Mouse (Mus musculus) left cerebral cortex, adult 18-20 months (tissue): Measurements from ENCODE around the gene Ankrd63. TPM values are rescaled to one million over a fixed set of nuclear protein-coding genes. Genes with fewer than 3 reads are reported as not detected.

ENCODE experiments used
- DNase-seq, 2 experiments: peaks; one replicate each; pipeline ENCODE4 v3.0.0; 2021 to 2022; ENCODE audit warnings: low spot score in 2 of 2, mixed read lengths in 1 of 2
- total RNA-seq, 2 experiments: library from RNA; stranded (reverse); gene quantifications; 2 replicates each; pipeline ENCODE4 v1.2.3; 2021

The Ankrd63 gene
- total RNA-seq, 2 experiments from 2014 or later: 27.5 to 33.7 TPM

- no peak for DNase-seq
Measured at GRCm38 (mm10) chr2:118727911-118728310, 24.1 kb upstream of the Ankrd63 start.

GRCm38 (mm10) chr2:118726873-118727272, 23.1 kb upstream of the Ankrd63 start:
- no peak for DNase-seq

- no peak for DNase-seq
Measured at GRCm38 (mm10) chr2:118725511-118725910, 21.7 kb upstream of the Ankrd63 start.

- DNase-seq: no peak
Measured at GRCm38 (mm10) chr2:118723693-118724486, 20.1 kb upstream of the Ankrd63 start.

GRCm38 (mm10) chr2:118716677-118717076, 12.9 kb upstream of the Ankrd63 start:
- DNase-seq: no peak

- peak; percentile 73 to 75 for DNase-seq
Measured at GRCm38 (mm10) chr2:118714230-118714629, 10.5 kb upstream of the Ankrd63 start.

GRCm38 (mm10) chr2:118713631-118714030, 9.9 kb upstream of the Ankrd63 start:
- DNase-seq: no peak

- DNase-seq: peak; percentile 47 to 72
Measured at GRCm38 (mm10) chr2:118711038-118711494, 7.3 kb upstream of the Ankrd63 start.

- no peak for DNase-seq
Measured at GRCm38 (mm10) chr2:118709655-118710221, 6.0 kb upstream of the Ankrd63 start.

- no peak for DNase-seq
Measured at GRCm38 (mm10) chr2:118708472-118708871, 4.7 kb upstream of the Ankrd63 start.

GRCm38 (mm10) chr2:118706436-118706835, 2.7 kb upstream of the Ankrd63 start:
- DNase-seq: peak in 1 of 2 experiments; percentile 45

GRCm38 (mm10) chr2:118702883-118703761, 641 bp downstream of the Ankrd63 start:
- peak; percentile 50 to 62 for DNase-seq

- no peak for DNase-seq
Measured at GRCm38 (mm10) chr2:118701971-118702882, 1.5 kb downstream of the Ankrd63 start.

GRCm38 (mm10) chr2:118701161-118701560, 2.6 kb downstream of the Ankrd63 start:
- DNase-seq: no peak

- DNase-seq: peak; percentile 73 to 82
Measured at GRCm38 (mm10) chr2:118700179-118701062, 3.3 kb downstream of the Ankrd63 start.

- DNase-seq: no peak
Measured at GRCm38 (mm10) chr2:118697955-118698354, 5.8 kb downstream of the Ankrd63 start.

- no peak for DNase-seq
Measured at GRCm38 (mm10) chr2:118697311-118697877, 6.4 kb downstream of the Ankrd63 start.

GRCm38 (mm10) chr2:118696451-118697308, 7.1 kb downstream of the Ankrd63 start:
- no peak for DNase-seq
